Mouse (Mus musculus): ENCODE measurements around the gene Srsf1.

GRCm38 (mm10) chr11:88028193-88028684 lies 18.9 kb upstream of the Srsf1 start:
- TF ChIP-seq CTCF (IDR thresholded peaks at IDR 0.05; ENCODE audit: low read depth, low read length) (no peak), POLR2A (IDR thresholded peaks at IDR 0.05; ENCODE audit: insufficient read depth, low read length) (no peak)

Data from ES-Bruce4 (cell line).